Mouse (Mus musculus) frontal cortex, adult 2 months (tissue): ENCODE data around the gene Cldnd2. TPM values are rescaled to one million over a fixed set of nuclear protein-coding genes. Genes with fewer than 3 reads are reported as not detected.

ENCODE experiments used
- DNase-seq, 2 experiments: peaks; one replicate each; pipeline ENCODE4 v3.0.0; 2022; ENCODE audit warnings: low spot score in 1 of 2; ENCODE audit errors: extremely low spot score in 1 of 2
- polyA plus RNA-seq: library from polyadenylated mRNA; depleted of rRNA; stranded (reverse); fragments of >200 nt; gene quantifications from 2 replicates; pipeline ENCODE4 v1.2.3, GENCODE M21; 2012; rRNA removed

The Cldnd2 gene
- polyA plus RNA-seq, 1 experiment = not detected

GRCm38 (mm10) chr7:43488646-43489045 is 48.1 kb downstream of the Cldnd2 start:
- DNase-seq = peak in 1 of 2 experiments; percentile 65

DNA sequence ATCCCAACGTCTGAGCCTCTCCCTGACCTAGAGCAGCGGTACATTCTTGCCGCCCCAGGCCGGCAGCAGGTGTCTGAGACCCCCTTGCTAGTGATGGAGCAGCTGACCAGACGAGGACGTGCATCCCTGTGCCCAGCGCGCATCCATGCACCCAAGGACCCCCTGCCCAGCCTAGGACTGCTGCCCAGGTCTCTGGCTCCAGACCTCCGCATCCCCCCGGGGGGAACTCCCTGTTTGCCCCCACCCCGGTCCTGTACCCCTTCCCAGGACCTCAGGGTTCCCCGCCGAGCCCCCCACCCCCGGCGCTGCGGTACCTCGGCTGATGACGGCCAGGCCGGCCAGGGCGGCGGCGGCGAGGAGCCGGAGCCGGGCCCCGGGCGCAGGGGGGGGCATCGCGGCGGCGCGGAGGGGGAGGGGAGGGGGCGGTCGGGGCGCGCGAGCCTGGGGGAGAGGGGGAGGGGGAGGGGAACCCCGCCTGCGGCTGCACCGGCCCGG is 49.1 kb downstream of the Cldnd2 start, which contains the start of gene Iglon5:
Iglon5 (minus strand) TSS at position 445 of the 495 bp plus-strand sequence.
- no peak for DNase-seq

DNA sequence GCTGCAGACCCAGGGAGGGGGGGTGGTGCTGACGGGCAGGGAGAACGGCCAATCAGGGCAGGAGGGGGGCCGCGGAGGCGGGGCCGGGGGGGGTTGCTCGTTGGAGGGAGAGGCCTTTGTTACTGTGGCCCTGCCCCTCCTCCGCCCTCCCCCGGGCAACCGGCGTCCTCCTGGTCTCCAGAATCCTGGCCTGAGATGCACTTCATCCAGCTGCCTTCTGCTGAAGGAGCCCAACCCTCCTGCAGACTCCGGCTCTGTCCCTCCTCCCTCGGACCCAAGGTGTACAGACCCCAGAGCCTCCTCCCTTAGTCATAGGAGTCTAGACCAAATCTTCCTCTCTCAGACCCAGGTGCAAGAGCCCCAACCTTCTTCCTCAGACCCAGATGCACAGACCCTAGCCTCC is 49.6 kb downstream of the Cldnd2 start:
- DNase-seq = peak; percentile 69 to 77

DNA sequence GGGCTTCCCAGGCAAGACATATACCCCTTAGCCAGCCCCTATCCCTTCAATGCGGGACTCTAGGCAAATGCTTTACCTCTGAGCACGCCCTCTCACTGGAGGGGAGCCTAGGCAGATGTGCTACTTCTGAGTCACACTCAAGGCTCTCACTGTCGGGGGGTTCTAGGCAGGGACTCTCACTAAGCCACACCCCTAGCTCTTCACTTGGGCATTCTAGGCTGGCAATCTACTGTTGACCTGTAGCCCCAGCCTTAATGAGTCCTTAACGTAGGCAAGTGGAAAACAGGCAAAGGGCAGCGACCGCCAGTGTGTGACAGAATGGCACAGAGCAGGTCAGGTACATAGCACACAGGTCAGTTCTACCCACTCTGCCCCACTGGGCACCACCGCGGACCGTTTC is 50.3 kb downstream of the Cldnd2 start:
- no peak for DNase-seq

Other genes starting within 250 kb of the Cldnd2 start
- 14.8 and 19.2 TPM in 2 replicates for gene Zfp715, start 127.5 kb upstream of the Cldnd2 start, polyA plus RNA-seq
- 0.48 and 0.55 TPM in 2 replicates for gene Siglecf, start 89.4 kb upstream of the Cldnd2 start, polyA plus RNA-seq
- 0.28 and 0.32 TPM in 2 replicates for gene Siglecg, start 32.6 kb upstream of the Cldnd2 start, polyA plus RNA-seq
- not detected in 2 replicates for gene Lim2, start 13.1 kb upstream of the Cldnd2 start, polyA plus RNA-seq
- 0.20 and 0.21 TPM in 2 replicates for gene Nkg7, start 3.7 kb upstream of the Cldnd2 start, polyA plus RNA-seq
- gene Etfb, start 3.3 kb downstream of the Cldnd2 start, polyA plus RNA-seq = 80.7 and 97.8 TPM in 2 replicates
- gene Gm45233, start 3.3 kb downstream of the Cldnd2 start, polyA plus RNA-seq = 2.5 and 2.6 TPM in 2 replicates
- 5.2 TPM in 2 replicates for gene Vsig10l, start 22.4 kb downstream of the Cldnd2 start, polyA plus RNA-seq
- gene Iglon5, start 49.3 kb downstream of the Cldnd2 start, polyA plus RNA-seq = 60.7 and 69.6 TPM in 2 replicates
- 0.04 TPM in 1 of 2 replicates, not detected in the other for gene 4931406B18Rik, start 65.2 kb downstream of the Cldnd2 start, polyA plus RNA-seq
- 6.9 and 8.9 TPM in 2 replicates for gene Cd33, start 103.6 kb downstream of the Cldnd2 start, polyA plus RNA-seq
- 9.3 and 9.5 TPM in 2 replicates for gene Zfp658, start 121.5 kb downstream of the Cldnd2 start, polyA plus RNA-seq
- 8.3 and 9.3 TPM in 2 replicates for gene Zfp719, start 138.8 kb downstream of the Cldnd2 start, polyA plus RNA-seq
- 0.11 and 0.16 TPM in 2 replicates for gene Zfp819, start 166.4 kb downstream of the Cldnd2 start, polyA plus RNA-seq
- gene Ceacam18, start 193.9 kb downstream of the Cldnd2 start, polyA plus RNA-seq = not detected in 2 replicates
- 0.84 and 1.2 TPM in 2 replicates for gene Siglece, start 219.4 kb downstream of the Cldnd2 start, polyA plus RNA-seq
- gene Ctu1, start 231.2 kb downstream of the Cldnd2 start, polyA plus RNA-seq = 9.2 and 9.4 TPM in 2 replicates
- 0.08 TPM in 1 of 2 replicates, not detected in the other for gene Klk14, start 249.6 kb downstream of the Cldnd2 start, polyA plus RNA-seq